Mouse (Mus musculus): Measurements from ENCODE around the gene Runx3. TPM values are rescaled to one million over a fixed set of nuclear protein-coding genes. Genes with fewer than 3 reads are reported as not detected.

Gene Runx3
- polyA plus RNA-seq (2011; ENCODE audit: insufficient read length, low read depth, missing spikeins): 4.4 and 8.2 TPM in 2 replicates

DNA sequence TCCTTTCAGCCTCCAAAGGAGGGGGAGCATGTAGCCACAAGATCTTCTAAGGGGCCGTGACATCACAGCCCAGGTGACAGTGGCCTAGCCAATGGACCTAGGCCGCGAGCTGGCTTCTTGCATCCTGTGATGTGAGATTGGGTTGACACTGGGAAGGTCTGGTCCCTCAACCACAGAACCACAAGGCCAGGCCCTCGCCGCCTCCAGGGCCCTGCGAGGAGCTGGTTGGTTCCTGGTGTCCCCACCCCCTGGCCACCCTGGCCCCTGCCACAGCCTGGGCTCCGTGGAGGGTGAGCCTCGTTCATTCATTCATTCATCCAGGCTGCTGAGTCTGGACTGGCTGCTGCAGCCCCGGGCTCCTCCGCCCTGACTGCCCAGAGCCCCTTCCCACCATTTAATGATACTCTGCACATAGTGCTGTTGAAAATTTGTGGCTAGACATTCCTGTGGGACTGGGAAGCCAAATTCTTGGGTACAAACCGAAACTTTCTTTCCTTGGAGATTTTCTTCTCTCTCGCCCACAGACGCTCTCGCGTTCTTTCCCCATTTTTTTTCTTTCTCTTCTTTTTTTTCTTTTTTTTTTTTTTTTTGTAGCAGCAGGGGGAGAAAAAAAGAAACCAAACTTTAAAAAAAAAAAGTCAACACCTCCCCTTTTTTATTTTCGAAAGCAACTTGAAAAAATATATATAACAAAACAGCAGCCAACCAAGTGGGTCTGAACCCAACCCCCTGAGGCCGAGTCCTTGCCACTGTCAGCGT is at the start of gene Runx3:
Gene Runx3 (plus strand): TSS at position 311 of the 759 bp plus-strand sequence.
- Histone ChIP-seq H3K4me1 (ENCODE audit: control insufficient read depth, insufficient read depth, low read length) (no peaks in the 10 kb centered on the region), H3K4me3 (ENCODE audit: insufficient read depth, low read length) (no peak within 1 kb of the TSS), H3K27ac (ENCODE audit: insufficient read depth, low read length) (no peak within 1 kb of the TSS)
- TF ChIP-seq CTCF (IDR thresholded peaks at IDR 0.05; ENCODE audit: borderline replicate concordance, insufficient read depth, low read length): no peak
- TF ChIP-seq POLR2A (IDR thresholded peaks at IDR 0.05; ENCODE audit: low read depth, low read length): no peak

- Histone ChIP-seq H3K4me1 (ENCODE audit: control insufficient read depth, insufficient read depth, low read length) (no peaks in the 10 kb centered on the region), H3K27ac (ENCODE audit: insufficient read depth, low read length) (no peak overlapping the region), H3K4me3 (ENCODE audit: insufficient read depth, low read length) (no peak overlapping the region)
- no peak for TF ChIP-seq CTCF (IDR thresholded peaks at IDR 0.05; ENCODE audit: borderline replicate concordance, insufficient read depth, low read length)
- no peak for TF ChIP-seq POLR2A (IDR thresholded peaks at IDR 0.05; ENCODE audit: low read depth, low read length)
These were observed 47.8 kb upstream of the Runx3 start for GRCm38 (mm10) chr4:135072671-135073070.

DNA sequence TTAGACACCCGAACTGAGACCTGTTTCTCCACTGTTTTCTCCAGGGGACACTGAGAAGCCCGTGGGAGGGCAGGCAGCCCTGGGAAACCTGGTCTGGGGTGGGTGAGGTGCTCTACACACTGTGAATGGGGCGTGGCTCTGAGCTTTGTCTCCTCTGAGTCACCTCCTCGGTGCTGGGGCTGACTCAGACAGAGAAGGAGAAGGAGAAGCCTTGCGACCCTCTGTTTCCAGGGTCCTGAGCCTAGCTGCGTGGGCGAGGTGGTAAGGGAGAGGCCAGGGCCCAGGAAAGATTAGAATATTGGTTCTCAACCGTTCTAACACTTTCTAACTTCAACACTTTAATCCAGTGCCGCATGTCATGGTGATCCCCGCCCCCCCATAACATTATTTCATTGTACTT is 46.9 kb upstream of the Runx3 start:
- Histone ChIP-seq H3K4me1 (ENCODE audit: control insufficient read depth, insufficient read depth, low read length) (no peaks in the 10 kb centered on the region), H3K27ac (ENCODE audit: insufficient read depth, low read length) (no peak overlapping the region), H3K4me3 (ENCODE audit: insufficient read depth, low read length) (no peak overlapping the region)
- no peak for TF ChIP-seq POLR2A (IDR thresholded peaks at IDR 0.05; ENCODE audit: low read depth, low read length)
- TF ChIP-seq CTCF (IDR thresholded peaks at IDR 0.05; ENCODE audit: borderline replicate concordance, insufficient read depth, low read length): no peak

DNA sequence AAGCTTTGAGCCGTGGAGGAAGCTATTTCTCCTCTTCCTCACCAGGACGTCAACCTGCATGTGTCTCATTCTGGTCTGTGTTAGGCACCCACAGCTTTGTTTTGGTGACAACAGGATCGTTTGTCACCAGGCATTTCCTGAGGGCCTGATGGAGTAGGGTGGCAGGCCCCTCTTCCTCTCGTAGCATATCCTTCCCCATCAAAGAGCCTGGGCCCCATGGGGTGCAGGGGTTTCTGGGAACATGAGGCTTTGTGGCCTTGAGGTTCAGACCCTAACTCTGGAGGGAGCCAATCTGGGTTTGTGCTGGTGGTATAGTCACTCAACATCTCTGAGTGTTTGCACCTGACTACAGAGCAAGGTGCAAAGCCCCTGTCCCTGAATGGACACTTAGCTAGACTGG is 45.8 kb upstream of the Runx3 start:
- H3K4me1 ChIP-seq (ENCODE audit: control insufficient read depth, insufficient read depth, low read length): no peaks in the 10 kb centered on the region
- H3K27ac ChIP-seq (ENCODE audit: insufficient read depth, low read length): no peak overlapping the region
- no peak overlapping the region for H3K4me3 ChIP-seq (ENCODE audit: insufficient read depth, low read length)
- TF ChIP-seq POLR2A (IDR thresholded peaks at IDR 0.05; ENCODE audit: low read depth, low read length) (no peak), CTCF (IDR thresholded peaks at IDR 0.05; ENCODE audit: borderline replicate concordance, insufficient read depth, low read length) (no peak)

DNA sequence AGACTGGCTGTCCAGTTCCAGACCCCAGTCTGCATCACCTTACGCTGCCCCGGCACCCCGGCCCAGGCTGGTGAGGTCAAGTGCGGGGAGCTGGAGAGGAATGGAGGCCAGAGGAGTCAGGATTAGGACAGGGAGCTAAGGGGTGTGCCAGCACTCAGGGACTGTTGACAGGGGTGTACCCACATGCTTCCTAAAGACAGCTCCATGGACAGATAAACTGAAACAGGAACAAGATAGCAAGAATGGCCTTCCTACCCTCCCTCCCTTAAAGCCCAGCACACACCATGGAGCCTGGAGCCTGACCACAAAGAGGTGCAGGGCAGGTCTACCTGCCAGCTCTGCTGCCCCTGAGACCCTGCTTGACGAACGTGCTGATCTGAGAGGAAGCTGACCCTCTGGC is 45.1 kb upstream of the Runx3 start:
- no peaks in the 10 kb centered on the region for H3K4me1 ChIP-seq (ENCODE audit: control insufficient read depth, insufficient read depth, low read length)
- H3K4me3 ChIP-seq (ENCODE audit: insufficient read depth, low read length): no peak overlapping the region
- TF ChIP-seq CTCF (IDR thresholded peaks at IDR 0.05; ENCODE audit: borderline replicate concordance, insufficient read depth, low read length): no peak
- TF ChIP-seq POLR2A (IDR thresholded peaks at IDR 0.05; ENCODE audit: low read depth, low read length): no peak
- no peak overlapping the region for H3K27ac ChIP-seq (ENCODE audit: insufficient read depth, low read length)

- no peak overlapping the region for H3K4me3 ChIP-seq (ENCODE audit: insufficient read depth, low read length)
- H3K4me1 ChIP-seq (ENCODE audit: control insufficient read depth, insufficient read depth, low read length): no peaks in the 10 kb centered on the region
- H3K27ac ChIP-seq (ENCODE audit: insufficient read depth, low read length): no peak overlapping the region
- TF ChIP-seq POLR2A (IDR thresholded peaks at IDR 0.05; ENCODE audit: low read depth, low read length) (no peak), CTCF (IDR thresholded peaks at IDR 0.05; ENCODE audit: borderline replicate concordance, insufficient read depth, low read length) (no peak)
These were observed 43.8 kb upstream of the Runx3 start for GRCm38 (mm10) chr4:135076611-135077010.

- H3K4me3 ChIP-seq (ENCODE audit: insufficient read depth, low read length): no peak overlapping the region
- TF ChIP-seq POLR2A (IDR thresholded peaks at IDR 0.05; ENCODE audit: low read depth, low read length) (no peak), CTCF (IDR thresholded peaks at IDR 0.05; ENCODE audit: borderline replicate concordance, insufficient read depth, low read length) (no peak)
- no peaks in the 10 kb centered on the region for H3K4me1 ChIP-seq (ENCODE audit: control insufficient read depth, insufficient read depth, low read length)
- H3K27ac ChIP-seq (ENCODE audit: insufficient read depth, low read length): no peak overlapping the region
These were observed 43.3 kb upstream of the Runx3 start for GRCm38 (mm10) chr4:135077196-135077595.

GRCm38 (mm10) chr4:135079859-135080640 is 40.4 kb upstream of the Runx3 start:
- Histone ChIP-seq H3K27ac (ENCODE audit: insufficient read depth, low read length) (peak overlapping the region; percentile 48), H3K4me1 (ENCODE audit: control insufficient read depth, insufficient read depth, low read length) (no peaks in the 10 kb centered on the region), H3K4me3 (ENCODE audit: insufficient read depth, low read length) (no peak overlapping the region)

DNA sequence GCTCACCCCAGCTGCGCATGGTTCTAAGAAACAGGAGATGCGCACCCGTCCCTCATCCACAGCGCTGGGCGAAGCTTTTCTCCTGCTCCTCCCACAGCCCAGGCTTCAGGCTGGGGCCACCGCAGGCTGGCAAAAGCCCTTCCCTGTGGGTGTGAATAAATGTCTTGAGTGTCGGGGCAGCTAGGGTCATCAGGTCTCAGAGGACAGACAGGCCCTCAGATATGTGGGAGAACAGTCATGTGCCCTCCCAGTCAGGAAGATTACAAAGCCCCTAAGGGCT is 39.9 kb upstream of the Runx3 start:
- Histone ChIP-seq H3K27ac (ENCODE audit: insufficient read depth, low read length) (no peak overlapping the region), H3K4me1 (ENCODE audit: control insufficient read depth, insufficient read depth, low read length) (no peaks in the 10 kb centered on the region), H3K4me3 (ENCODE audit: insufficient read depth, low read length) (no peak overlapping the region)
- TF ChIP-seq CTCF (IDR thresholded peaks at IDR 0.05; ENCODE audit: borderline replicate concordance, insufficient read depth, low read length) (no peak), POLR2A (IDR thresholded peaks at IDR 0.05; ENCODE audit: low read depth, low read length) (no peak)

More at GRCm38 (mm10) chr4:135079859-135080640, 40.4 kb upstream of the Runx3 start:
- TF ChIP-seq POLR2A (IDR thresholded peaks at IDR 0.05; ENCODE audit: low read depth, low read length) (no peak), CTCF (IDR thresholded peaks at IDR 0.05; ENCODE audit: borderline replicate concordance, insufficient read depth, low read length) (no peak)

GRCm38 (mm10) chr4:135083089-135083488 is 37.4 kb upstream of the Runx3 start:
- TF ChIP-seq POLR2A (IDR thresholded peaks at IDR 0.05; ENCODE audit: low read depth, low read length): no peak
- no peak for TF ChIP-seq CTCF (IDR thresholded peaks at IDR 0.05; ENCODE audit: borderline replicate concordance, insufficient read depth, low read length)
- Histone ChIP-seq H3K4me1 (ENCODE audit: control insufficient read depth, insufficient read depth, low read length) (no peaks in the 10 kb centered on the region), H3K27ac (ENCODE audit: insufficient read depth, low read length) (no peak overlapping the region), H3K4me3 (ENCODE audit: insufficient read depth, low read length) (no peak overlapping the region)

All from embryonic fibroblast, embryonic 13.5 days (primary cell).